Mouse (Mus musculus): ENCODE data around the gene Ephb3. TPM values are rescaled to one million over a fixed set of nuclear protein-coding genes. Genes with fewer than 3 reads are reported as not detected.

The Ephb3 gene
- polyA plus RNA-seq, 1 experiment from 2014 or later: 53.3 TPM

DNA sequence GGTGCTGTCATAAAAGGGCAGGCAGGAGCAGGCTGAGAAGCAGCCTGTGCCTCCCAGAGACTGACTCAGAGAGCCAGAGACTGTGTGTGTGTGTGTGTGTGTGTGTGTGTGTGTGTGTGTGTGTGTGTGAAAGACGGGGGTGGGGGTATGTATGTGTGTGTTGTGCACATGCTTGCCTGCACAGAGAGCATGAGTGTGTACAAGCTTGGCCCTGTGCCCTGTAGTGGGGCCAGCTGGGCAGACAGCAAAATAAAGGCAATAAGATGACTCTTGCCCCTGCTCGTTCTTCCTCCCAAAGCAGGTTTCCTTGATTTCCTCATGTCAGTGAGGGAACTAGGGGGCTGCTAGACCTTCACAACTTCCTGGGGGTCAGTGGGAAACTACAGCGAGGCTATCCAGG, 18.5 kb downstream of the Ephb3 start:
- H3K36me3 ChIP-seq: peaks cover 66% of the 10 kb centered on the region
- H3K9ac ChIP-seq: no peak overlapping the region
- no peak for ATAC-seq (ENCODE audit: insufficient number of reproducible peaks, low FRiP score, low TSS enrichment, low read depth)
- peak overlapping the region; percentile 39 for H3K27ac ChIP-seq (replicated peaks)
- no peaks in the 10 kb centered on the region for H3K9me3 ChIP-seq (replicated peaks)
- no peak overlapping the region for H3K4me3 ChIP-seq (replicated peaks)
- no peaks in the 10 kb centered on the region for H3K27me3 ChIP-seq
- H3K4me1 ChIP-seq: peaks cover 52% of the 10 kb centered on the region
- H3K4me2 ChIP-seq (replicated peaks): no peak overlapping the region
- 67% methylated on average over 3 of the region's 3 CpGs for WGBS

DNA sequence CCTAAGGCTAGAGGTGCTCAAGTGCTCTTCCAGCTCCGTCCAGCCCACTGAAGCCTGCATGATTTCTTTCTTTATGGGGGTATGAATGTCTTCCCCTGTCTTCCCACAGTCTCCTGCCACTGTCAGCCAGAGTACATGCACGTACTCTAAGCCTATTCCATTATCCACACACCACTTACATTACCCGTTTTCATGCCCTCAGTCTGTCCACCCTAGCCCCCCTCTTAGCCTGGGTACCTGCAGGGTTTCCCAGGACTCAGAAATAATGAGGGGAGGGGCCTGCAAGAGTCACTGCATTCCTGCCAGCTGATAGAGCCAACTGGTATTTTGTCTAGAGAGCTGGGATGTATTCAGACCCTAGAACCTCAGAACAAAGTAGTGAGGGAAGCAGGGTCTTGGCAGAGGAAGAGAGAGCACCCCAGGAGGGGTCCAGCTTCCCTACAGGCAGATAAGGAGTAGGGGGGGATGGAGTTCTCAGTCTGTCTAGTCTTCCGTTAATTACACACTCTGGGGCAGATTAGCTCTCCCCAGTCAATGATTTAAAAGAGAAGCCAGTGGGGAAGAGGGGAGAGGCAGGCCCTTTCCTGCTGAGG, 20.2 kb downstream of the Ephb3 start:
- peaks cover 47% of the 10 kb centered on the region for H3K4me1 ChIP-seq
- H3K9ac ChIP-seq: no peak overlapping the region
- no peaks in the 10 kb centered on the region for H3K27me3 ChIP-seq
- no peak overlapping the region for H3K4me2 ChIP-seq (replicated peaks)
- 38% methylated on average over 4 of the region's 4 CpGs for WGBS
- peak overlapping the region; percentile 39; the same call in 1 of the 2 replicates for H3K27ac ChIP-seq (replicated peaks)
- no peak overlapping the region for H3K4me3 ChIP-seq (replicated peaks)
- H3K36me3 ChIP-seq: peaks cover 49% of the 10 kb centered on the region
- ATAC-seq (ENCODE audit: insufficient number of reproducible peaks, low FRiP score, low TSS enrichment, low read depth): no peak
- no peaks in the 10 kb centered on the region for H3K9me3 ChIP-seq (replicated peaks)

GRCm38 (mm10) chr16:21226629-21227028, 22.1 kb downstream of the Ephb3 start:
- no peak overlapping the region for H3K4me3 ChIP-seq (replicated peaks)
- ATAC-seq (ENCODE audit: insufficient number of reproducible peaks, low FRiP score, low TSS enrichment, low read depth): no peak
- H3K27ac ChIP-seq (replicated peaks): peak overlapping the region; percentile 72
- 46% methylated on average over 6 of the region's 6 CpGs for WGBS
- peaks cover 30% of the 10 kb centered on the region for H3K36me3 ChIP-seq
- H3K4me2 ChIP-seq (replicated peaks): no peak overlapping the region
- H3K4me1 ChIP-seq: peaks cover 45% of the 10 kb centered on the region
- H3K27me3 ChIP-seq: no peaks in the 10 kb centered on the region
- H3K9me3 ChIP-seq (replicated peaks): no peaks in the 10 kb centered on the region
- no peak overlapping the region for H3K9ac ChIP-seq

- H3K27me3 ChIP-seq: no peaks in the 10 kb centered on the region
- ATAC-seq (ENCODE audit: insufficient number of reproducible peaks, low FRiP score, low TSS enrichment, low read depth): 0 out of 2 replicates have a peak, but pooled peaks have one; percentile 5
- no peak overlapping the region for H3K4me2 ChIP-seq (replicated peaks)
- no peaks in the 10 kb centered on the region for H3K36me3 ChIP-seq
- H3K27ac ChIP-seq (replicated peaks): no peak overlapping the region
- no peak overlapping the region for H3K9ac ChIP-seq
- H3K9me3 ChIP-seq (replicated peaks): no peaks in the 10 kb centered on the region
- H3K4me3 ChIP-seq (replicated peaks): no peak overlapping the region
- H3K4me1 ChIP-seq: peaks cover 34% of the 10 kb centered on the region
- WGBS: 47% methylated on average over 8 of the region's 8 CpGs
These were observed 30.6 kb downstream of the Ephb3 start for GRCm38 (mm10) chr16:21235135-21235534.

DNA sequence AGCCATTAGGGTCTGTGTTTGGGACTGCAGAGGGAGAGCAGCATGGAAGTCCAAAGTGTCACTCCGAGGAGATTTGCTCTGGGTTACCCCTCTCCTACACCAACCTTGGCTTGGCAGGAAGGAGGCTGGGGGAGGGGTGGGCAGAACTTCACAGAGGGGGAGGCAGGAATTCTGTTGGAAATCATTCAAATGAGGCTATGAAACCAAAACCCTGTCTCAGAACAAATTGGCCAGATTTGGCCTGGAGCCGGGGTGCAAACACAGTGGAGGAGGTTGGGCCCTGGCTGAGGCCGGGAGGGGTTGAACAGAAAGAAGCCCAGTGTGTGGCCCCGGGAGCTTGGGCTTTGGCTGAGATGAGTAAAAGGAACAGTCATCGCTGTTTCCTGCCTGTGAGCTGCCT, 34.2 kb downstream of the Ephb3 start:
- WGBS: 5% methylated on average over 5 of the region's 5 CpGs
- no peaks in the 10 kb centered on the region for H3K9me3 ChIP-seq (replicated peaks)
- H3K27me3 ChIP-seq: no peaks in the 10 kb centered on the region
- H3K4me1 ChIP-seq: peaks cover 59% of the 10 kb centered on the region
- H3K4me3 ChIP-seq (replicated peaks): no peak overlapping the region
- no peaks in the 10 kb centered on the region for H3K36me3 ChIP-seq
- H3K4me2 ChIP-seq (replicated peaks): no peak overlapping the region
- no peak overlapping the region for H3K9ac ChIP-seq
- ATAC-seq (ENCODE audit: insufficient number of reproducible peaks, low FRiP score, low TSS enrichment, low read depth): peak; percentile 32; the same call in 1 of the 2 replicates
- H3K27ac ChIP-seq (replicated peaks): peak overlapping the region; percentile 68

DNA sequence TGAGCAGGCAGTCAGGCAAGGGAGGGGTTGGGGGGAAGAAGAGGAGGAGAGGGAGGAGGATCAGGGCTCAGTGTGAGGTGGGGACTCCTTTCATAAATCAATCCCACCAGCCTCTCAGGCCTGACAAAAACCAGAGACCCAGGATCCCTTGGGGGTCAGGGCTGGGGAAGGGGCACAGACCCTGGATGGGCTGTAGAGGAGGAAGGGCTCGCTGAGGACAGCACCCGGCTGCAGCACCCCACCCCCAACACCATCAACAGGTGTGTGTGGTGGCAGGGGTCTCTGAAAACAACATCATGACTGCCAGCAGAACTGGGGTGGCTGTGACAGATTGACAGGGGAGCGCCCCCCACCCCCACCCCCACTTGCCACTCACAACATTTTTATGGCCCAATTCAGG, 36.0 kb downstream of the Ephb3 start:
- H3K4me3 ChIP-seq (replicated peaks): no peak overlapping the region
- H3K27me3 ChIP-seq: no peaks in the 10 kb centered on the region
- ATAC-seq (ENCODE audit: insufficient number of reproducible peaks, low FRiP score, low TSS enrichment, low read depth): 0 out of 2 replicates have a peak, but pooled peaks have one; percentile 17
- WGBS: 49% methylated on average over 3 of the region's 3 CpGs
- H3K4me1 ChIP-seq: peaks cover 68% of the 10 kb centered on the region
- no peak overlapping the region for H3K9ac ChIP-seq
- H3K27ac ChIP-seq (replicated peaks): 0 out of 2 replicates have a peak overlapping the region, but pooled peaks have one; percentile 17
- no peaks in the 10 kb centered on the region for H3K9me3 ChIP-seq (replicated peaks)
- no peak overlapping the region for H3K4me2 ChIP-seq (replicated peaks)
- no peaks in the 10 kb centered on the region for H3K36me3 ChIP-seq

- no peaks in the 10 kb centered on the region for H3K27me3 ChIP-seq
- no peak overlapping the region for H3K4me2 ChIP-seq (replicated peaks)
- H3K9me3 ChIP-seq (replicated peaks): no peaks in the 10 kb centered on the region
- peaks cover 71% of the 10 kb centered on the region for H3K4me1 ChIP-seq
- H3K9ac ChIP-seq: no peak overlapping the region
- no peak for ATAC-seq (ENCODE audit: insufficient number of reproducible peaks, low FRiP score, low TSS enrichment, low read depth)
- H3K4me3 ChIP-seq (replicated peaks): no peak overlapping the region
- no peak overlapping the region for H3K27ac ChIP-seq (replicated peaks)
- H3K36me3 ChIP-seq: no peaks in the 10 kb centered on the region
These were observed 36.5 kb downstream of the Ephb3 start for GRCm38 (mm10) chr16:21241030-21241429.

DNA sequence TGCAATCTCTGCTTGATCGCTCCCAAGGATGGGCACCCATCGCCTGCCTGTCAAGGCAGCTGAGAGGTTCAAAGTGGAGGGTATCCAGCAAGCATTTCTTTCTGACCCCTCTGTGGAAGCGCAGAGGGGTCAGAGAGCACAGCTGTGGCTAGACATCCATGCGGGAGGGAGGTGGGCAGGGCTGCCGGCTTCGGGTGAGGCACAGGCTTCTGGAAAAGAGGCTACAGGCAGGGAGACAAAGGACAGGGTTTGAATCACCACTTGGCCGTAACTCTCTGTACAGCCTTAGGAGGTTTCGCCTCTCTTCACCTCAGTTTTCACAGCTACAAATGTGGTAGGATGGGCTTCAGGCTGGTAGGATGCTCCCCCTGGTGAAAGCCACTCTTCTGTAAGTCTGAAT, 38.4 kb downstream of the Ephb3 start:
- no peak overlapping the region for H3K4me2 ChIP-seq (replicated peaks)
- H3K9ac ChIP-seq: no peak overlapping the region
- ATAC-seq (ENCODE audit: insufficient number of reproducible peaks, low FRiP score, low TSS enrichment, low read depth): no peak
- WGBS: 45% methylated on average over 8 of the region's 8 CpGs
- no peaks in the 10 kb centered on the region for H3K36me3 ChIP-seq
- H3K9me3 ChIP-seq (replicated peaks): no peaks in the 10 kb centered on the region
- H3K27me3 ChIP-seq: no peaks in the 10 kb centered on the region
- H3K4me1 ChIP-seq: peaks cover 87% of the 10 kb centered on the region
- H3K4me3 ChIP-seq (replicated peaks): no peak overlapping the region
- 0 out of 2 replicates have a peak overlapping the region, but pooled peaks have one; percentile 11 for H3K27ac ChIP-seq (replicated peaks)

- Histone ChIP-seq H3K9ac (no peak overlapping the region), H3K4me1 (peaks cover 82% of the 10 kb centered on the region), H3K9me3 (replicated peaks) (no peaks in the 10 kb centered on the region), H3K27ac (replicated peaks) (peak overlapping the region; percentile 88; the same call in 1 of the 2 replicates), H3K4me3 (replicated peaks) (no peak overlapping the region), H3K4me2 (replicated peaks) (no peak overlapping the region), H3K36me3 (no peaks in the 10 kb centered on the region), H3K27me3 (no peaks in the 10 kb centered on the region)
- WGBS: 52% methylated on average over 3 of the region's 3 CpGs
- ATAC-seq (ENCODE audit: insufficient number of reproducible peaks, low FRiP score, low TSS enrichment, low read depth): no peak
These were observed 40.2 kb downstream of the Ephb3 start for GRCm38 (mm10) chr16:21244803-21245202.

DNA sequence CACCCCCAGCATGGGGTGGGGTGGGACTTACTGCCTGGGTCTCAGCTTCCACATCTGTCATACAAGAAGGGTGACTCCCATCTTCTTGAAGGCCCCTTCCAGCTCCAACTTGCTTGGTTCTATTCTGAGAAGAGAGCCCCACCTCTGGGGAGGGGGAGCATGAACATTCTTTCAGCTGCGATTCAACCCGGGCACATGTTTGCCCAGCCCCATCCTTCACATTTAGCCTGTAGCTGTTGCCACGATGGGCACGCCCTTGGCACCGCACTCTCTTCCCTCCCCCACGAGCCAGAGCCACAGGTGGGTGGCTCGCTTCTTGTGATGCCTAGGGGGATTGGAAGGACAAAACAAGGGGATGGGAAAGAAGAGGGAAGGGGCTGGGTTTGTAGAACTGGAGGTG, 40.8 kb downstream of the Ephb3 start:
- ATAC-seq (ENCODE audit: insufficient number of reproducible peaks, low FRiP score, low TSS enrichment, low read depth): peak; percentile 21; the same call in 1 of the 2 replicates
- peak overlapping the region; percentile 88 for H3K27ac ChIP-seq (replicated peaks)

DNA sequence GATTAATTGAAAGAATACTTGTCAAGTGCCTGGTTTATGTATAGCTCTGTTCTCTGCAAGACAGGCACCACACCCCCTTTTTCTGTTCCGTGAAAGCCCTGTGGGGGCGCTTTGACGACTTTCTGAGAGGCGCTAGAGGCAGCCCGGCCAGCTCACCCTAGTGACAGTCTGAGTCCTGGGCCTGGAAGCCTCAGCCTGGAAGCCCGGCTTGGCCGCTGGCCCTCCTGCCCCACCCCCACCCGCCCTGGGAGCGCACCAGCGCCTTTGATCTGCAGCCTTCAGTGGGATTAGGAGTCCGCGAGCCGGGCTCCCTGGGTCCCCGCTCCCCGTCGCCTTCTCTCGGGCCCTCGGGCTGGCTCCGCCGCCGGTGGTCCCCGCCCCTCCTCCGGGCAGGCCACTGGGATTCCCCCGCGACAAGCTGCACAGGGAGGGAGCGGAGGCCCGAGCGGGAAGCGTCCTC, 41.4 kb downstream of the Ephb3 start:
- peak overlapping the region; percentile 43 for H3K4me3 ChIP-seq (replicated peaks)
- H3K4me2 ChIP-seq (replicated peaks): peak overlapping the region; percentile 89
- no peaks in the 10 kb centered on the region for H3K9me3 ChIP-seq (replicated peaks)
- under 1% methylated on average over 29 of the region's 29 CpGs for WGBS
- peak overlapping the region; percentile 88 for H3K27ac ChIP-seq (replicated peaks)
- H3K4me1 ChIP-seq: peaks cover 71% of the 10 kb centered on the region
- ATAC-seq (ENCODE audit: insufficient number of reproducible peaks, low FRiP score, low TSS enrichment, low read depth): peak; percentile 81
- H3K27me3 ChIP-seq: no peaks in the 10 kb centered on the region
- H3K36me3 ChIP-seq: no peaks in the 10 kb centered on the region
- H3K9ac ChIP-seq: peak overlapping the region; percentile 40

More for the DNA sequence above, 40.8 kb downstream of the Ephb3 start:
- Histone ChIP-seq H3K9ac (no peak overlapping the region), H3K27me3 (no peaks in the 10 kb centered on the region), H3K9me3 (replicated peaks) (no peaks in the 10 kb centered on the region), H3K4me3 (replicated peaks) (no peak overlapping the region), H3K4me1 (peaks cover 76% of the 10 kb centered on the region), H3K4me2 (replicated peaks) (peak overlapping the region; percentile 89; the same call in 1 of the 2 replicates), H3K36me3 (no peaks in the 10 kb centered on the region)
- 11% methylated on average over 7 of the region's 7 CpGs for WGBS

Data from embryonic facial prominence, embryonic 15.5 days (tissue).